Mouse (Mus musculus): ENCODE data around the gene Gpr176. TPM values are rescaled to one million over a fixed set of nuclear protein-coding genes. Genes with fewer than 3 reads are reported as not detected.
"Not testable (repeated sequence)": the region's sequence is repeated elsewhere in the genome, so short reads cannot be mapped to it uniquely, and the experiment has no call there.

The Gpr176 gene
- polyA plus RNA-seq, 1 experiment from 2014 or later = 0.23 TPM

DNA sequence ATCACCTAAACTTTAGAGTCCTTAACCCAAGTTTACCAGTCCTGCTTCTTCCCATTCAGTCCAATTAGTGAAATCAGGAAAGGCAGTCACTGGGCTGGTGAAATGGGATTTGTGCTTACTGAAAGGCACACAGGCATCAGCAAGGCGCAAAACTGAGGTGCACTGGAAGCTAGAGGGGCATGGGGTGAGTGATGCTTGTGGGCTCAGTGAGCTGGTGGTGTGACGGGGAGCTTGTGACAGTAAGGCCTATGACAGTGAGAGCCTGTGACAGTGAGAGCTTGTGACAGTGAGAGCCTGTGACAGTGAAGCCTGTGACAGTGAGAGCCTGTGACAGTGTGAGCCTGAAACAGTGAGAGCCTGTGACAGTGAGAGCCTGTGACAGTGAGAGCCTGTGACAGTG lies 71.6 kb downstream of the Gpr176 start:
- H3K4me1 ChIP-seq (replicated peaks; ENCODE audit: control insufficient read depth, insufficient read depth, low read length) = no peaks in the 10 kb centered on the region
- DNase-seq (ENCODE audit: low spot score) = no peak
- H3K9ac ChIP-seq (ENCODE audit: low read length) = no peak overlapping the region
- 69% methylated on average over 2 of the region's 2 CpGs for WGBS
- no peak overlapping the region for H3K4me2 ChIP-seq (ENCODE audit: low read depth, low read length, severe bottlenecking)
- H3K36me3 ChIP-seq (ENCODE audit: control insufficient read depth, insufficient read depth, low read length) = no peaks in the 10 kb centered on the region
- no peak for ATAC-seq (replicated peaks; ENCODE audit: low FRiP score)
- no peak overlapping the region for H3K27ac ChIP-seq (ENCODE audit: low read depth, low read length)
- H3K27me3 ChIP-seq (ENCODE audit: control insufficient read depth, insufficient read depth, low read length) = no peaks in the 10 kb centered on the region
- H3K9me3 ChIP-seq (ENCODE audit: control insufficient read depth, low read length) = no peaks in the 10 kb centered on the region
- no peak overlapping the region for H3K4me3 ChIP-seq (ENCODE audit: low read depth, low read length)

DNA sequence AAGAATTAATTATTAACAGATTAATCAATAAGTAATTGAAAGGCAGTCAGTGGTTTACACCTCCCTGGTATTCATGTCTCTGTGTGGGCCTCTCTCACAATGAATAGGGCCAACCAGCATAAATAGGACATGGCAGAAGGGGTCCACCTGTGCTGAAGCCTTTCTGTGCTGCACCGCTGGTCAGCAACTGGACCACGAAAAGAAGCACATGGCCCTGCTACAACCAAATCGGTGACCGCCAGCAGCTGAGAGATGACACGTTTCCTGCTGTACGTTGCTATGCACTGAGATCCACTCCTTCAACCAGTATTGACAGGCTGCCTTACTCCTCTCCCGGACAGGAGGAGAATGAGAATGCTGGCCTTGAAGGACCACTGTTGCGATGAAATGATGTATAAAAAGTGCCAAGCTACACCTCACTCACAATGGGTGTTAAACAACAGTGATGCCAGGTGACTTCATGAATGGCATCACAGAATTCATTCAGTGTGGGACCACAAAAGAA lies 72.1 kb downstream of the Gpr176 start:
- H3K36me3 ChIP-seq (ENCODE audit: control insufficient read depth, insufficient read depth, low read length) = no peaks in the 10 kb centered on the region
- no peak overlapping the region for H3K9ac ChIP-seq (ENCODE audit: low read length)
- H3K9me3 ChIP-seq (ENCODE audit: control insufficient read depth, low read length) = no peaks in the 10 kb centered on the region
- no peak for ATAC-seq (replicated peaks; ENCODE audit: low FRiP score)
- WGBS = 74% methylated on average over 8 of the region's 8 CpGs
- H3K27ac ChIP-seq (ENCODE audit: low read depth, low read length) = no peak overlapping the region
- DNase-seq (ENCODE audit: low spot score) = no peak
- no peaks in the 10 kb centered on the region for H3K27me3 ChIP-seq (ENCODE audit: control insufficient read depth, insufficient read depth, low read length)
- no peak overlapping the region for H3K4me2 ChIP-seq (ENCODE audit: low read depth, low read length, severe bottlenecking)
- H3K4me1 ChIP-seq (replicated peaks; ENCODE audit: control insufficient read depth, insufficient read depth, low read length) = no peaks in the 10 kb centered on the region
- no peak overlapping the region for H3K4me3 ChIP-seq (ENCODE audit: low read depth, low read length)

DNA sequence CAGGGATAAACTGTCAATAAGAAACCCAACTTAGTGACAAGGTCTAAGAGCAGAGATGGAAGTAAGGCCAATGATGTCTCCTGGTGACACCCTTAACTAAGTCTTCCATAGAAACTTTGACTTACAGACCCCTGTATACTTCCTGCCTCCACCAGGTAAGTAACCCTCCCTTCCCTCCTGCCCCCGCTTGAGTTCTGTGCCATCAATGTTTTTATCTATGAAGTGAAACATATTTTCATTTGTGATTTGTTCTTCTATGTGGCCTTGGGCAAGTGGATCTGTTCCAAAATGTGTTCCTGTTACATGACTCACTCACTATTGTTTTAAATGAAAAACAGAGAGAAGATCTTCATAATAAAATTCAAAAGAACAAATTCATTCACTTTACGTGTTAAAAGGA lies 73.2 kb downstream of the Gpr176 start:
- Histone ChIP-seq H3K27me3 (ENCODE audit: control insufficient read depth, insufficient read depth, low read length) (no peaks in the 10 kb centered on the region), H3K4me1 (replicated peaks; ENCODE audit: control insufficient read depth, insufficient read depth, low read length) (no peaks in the 10 kb centered on the region), H3K27ac (ENCODE audit: low read depth, low read length) (no peak overlapping the region), H3K36me3 (ENCODE audit: control insufficient read depth, insufficient read depth, low read length) (no peaks in the 10 kb centered on the region), H3K4me2 (ENCODE audit: low read depth, low read length, severe bottlenecking) (no peak overlapping the region), H3K9me3 (ENCODE audit: control insufficient read depth, low read length) (no peaks in the 10 kb centered on the region), H3K4me3 (ENCODE audit: low read depth, low read length) (no peak overlapping the region), H3K9ac (ENCODE audit: low read length) (no peak overlapping the region)
- DNase-seq (ENCODE audit: low spot score) (no peak), ATAC-seq (replicated peaks; ENCODE audit: low FRiP score) (no peak)
- 91% methylated on average over 2 of the region's 2 CpGs for WGBS

DNA sequence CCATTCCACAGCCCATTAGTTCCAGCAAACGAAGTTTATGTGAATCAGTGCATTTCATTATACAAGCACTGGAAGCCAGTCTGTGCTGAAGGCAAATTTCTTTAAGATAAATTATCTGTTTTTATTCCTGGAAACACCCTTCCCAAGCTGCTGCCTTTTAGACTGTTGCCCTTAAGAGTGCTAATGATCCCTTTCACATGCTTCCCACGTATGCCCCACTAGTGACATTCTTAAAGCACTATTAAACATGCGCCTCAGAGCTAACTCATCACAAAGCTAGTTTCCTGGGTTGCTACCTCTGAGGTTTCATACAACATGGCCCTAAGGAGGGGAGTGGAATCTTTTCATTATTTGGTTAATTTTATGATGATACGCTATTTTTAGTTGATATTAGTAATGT lies 74.6 kb downstream of the Gpr176 start:
- Histone ChIP-seq H3K36me3 (ENCODE audit: control insufficient read depth, insufficient read depth, low read length) (no peaks in the 10 kb centered on the region), H3K9me3 (ENCODE audit: control insufficient read depth, low read length) (no peaks in the 10 kb centered on the region), H3K4me3 (ENCODE audit: low read depth, low read length) (no peak overlapping the region), H3K27ac (ENCODE audit: low read depth, low read length) (no peak overlapping the region), H3K27me3 (ENCODE audit: control insufficient read depth, insufficient read depth, low read length) (no peaks in the 10 kb centered on the region), H3K9ac (ENCODE audit: low read length) (no peak overlapping the region), H3K4me1 (replicated peaks; ENCODE audit: control insufficient read depth, insufficient read depth, low read length) (no peaks in the 10 kb centered on the region), H3K4me2 (ENCODE audit: low read depth, low read length, severe bottlenecking) (no peak overlapping the region)
- no peak for DNase-seq (ENCODE audit: low spot score)
- 78% methylated on average over 4 of the region's 4 CpGs for WGBS
- ATAC-seq (replicated peaks; ENCODE audit: low FRiP score) = no peak

DNA sequence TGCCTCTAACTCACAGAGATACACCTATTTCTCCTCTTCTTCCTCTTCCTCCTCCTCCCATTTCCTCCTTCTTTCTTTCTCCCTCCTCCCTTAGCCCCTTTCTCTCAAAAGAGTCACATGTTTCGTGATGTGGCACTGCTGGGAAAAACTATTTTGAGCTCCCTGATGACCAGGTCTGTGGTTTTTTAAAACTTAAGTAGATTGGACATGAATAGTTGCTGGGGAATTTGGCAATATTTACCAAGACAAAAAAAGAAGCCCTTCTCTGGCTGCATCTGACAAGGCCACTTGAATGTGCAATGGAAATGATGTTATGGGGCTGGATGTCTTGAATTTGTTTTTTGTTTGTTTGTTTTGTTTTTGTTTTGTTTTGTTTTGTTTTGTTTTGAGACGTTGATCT lies 75.3 kb downstream of the Gpr176 start:
- ATAC-seq (replicated peaks; ENCODE audit: low FRiP score) (no peak), DNase-seq (ENCODE audit: low spot score) (no peak)
- Histone ChIP-seq H3K4me3 (ENCODE audit: low read depth, low read length) (no peak overlapping the region), H3K4me2 (ENCODE audit: low read depth, low read length, severe bottlenecking) (no peak overlapping the region), H3K27ac (ENCODE audit: low read depth, low read length) (no peak overlapping the region), H3K36me3 (ENCODE audit: control insufficient read depth, insufficient read depth, low read length) (no peaks in the 10 kb centered on the region), H3K27me3 (ENCODE audit: control insufficient read depth, insufficient read depth, low read length) (no peaks in the 10 kb centered on the region), H3K4me1 (replicated peaks; ENCODE audit: control insufficient read depth, insufficient read depth, low read length) (no peaks in the 10 kb centered on the region), H3K9me3 (ENCODE audit: control insufficient read depth, low read length) (no peaks in the 10 kb centered on the region), H3K9ac (ENCODE audit: low read length) (no peak overlapping the region)
- WGBS = 76% methylated on average over 2 of the region's 2 CpGs

DNA sequence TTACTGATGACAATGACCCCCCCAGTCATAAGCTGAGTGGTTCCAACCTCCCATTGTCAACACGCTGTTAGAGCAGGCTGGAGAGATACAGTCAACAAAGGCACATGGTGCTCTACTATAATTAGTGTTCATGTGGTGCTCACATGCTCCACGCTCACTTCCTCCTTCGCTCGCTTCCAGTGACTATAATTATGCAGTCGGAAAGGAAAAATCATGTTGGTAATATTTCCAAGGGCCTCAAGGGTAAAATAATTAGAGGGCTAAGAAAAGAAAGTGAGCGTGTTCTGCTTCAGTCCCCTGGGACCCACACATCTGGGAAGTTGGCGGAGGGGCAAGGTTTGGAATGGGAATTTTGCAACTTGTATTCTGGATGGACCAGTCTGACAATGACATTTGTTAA lies 77.7 kb downstream of the Gpr176 start:
- ATAC-seq (replicated peaks; ENCODE audit: low FRiP score) = no peak
- DNase-seq (ENCODE audit: low spot score) = no peak

DNA sequence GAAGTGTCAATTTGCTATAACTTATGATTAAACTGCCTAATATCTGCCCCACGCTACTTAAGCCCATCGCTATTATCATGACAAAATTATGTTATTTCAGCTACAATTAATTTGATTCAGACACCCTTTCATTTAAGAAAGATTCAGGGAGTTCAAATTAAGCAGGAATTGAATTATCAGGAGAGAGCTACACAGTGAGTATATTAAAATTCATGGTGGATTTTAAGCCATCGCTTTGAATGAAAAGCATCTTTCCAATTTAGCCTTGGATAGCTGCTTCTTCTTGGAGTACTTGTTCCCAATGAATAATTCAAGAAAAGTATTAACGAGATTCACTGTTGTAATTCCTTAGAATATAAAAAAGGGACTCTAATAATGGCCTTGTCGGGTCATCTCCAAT lies 79.6 kb downstream of the Gpr176 start:
- Histone ChIP-seq H3K27ac (ENCODE audit: low read depth, low read length) (no peak overlapping the region), H3K27me3 (ENCODE audit: control insufficient read depth, insufficient read depth, low read length) (no peaks in the 10 kb centered on the region), H3K4me1 (replicated peaks; ENCODE audit: control insufficient read depth, insufficient read depth, low read length) (no peaks in the 10 kb centered on the region), H3K9ac (ENCODE audit: low read length) (no peak overlapping the region), H3K9me3 (ENCODE audit: control insufficient read depth, low read length) (no peaks in the 10 kb centered on the region), H3K4me2 (ENCODE audit: low read depth, low read length, severe bottlenecking) (no peak overlapping the region), H3K4me3 (ENCODE audit: low read depth, low read length) (no peak overlapping the region), H3K36me3 (ENCODE audit: control insufficient read depth, insufficient read depth, low read length) (no peaks in the 10 kb centered on the region)
- WGBS = 70% methylated on average over 5 of the region's 5 CpGs
- ATAC-seq (replicated peaks; ENCODE audit: low FRiP score) (no peak), DNase-seq (ENCODE audit: low spot score) (no peak)

More for the DNA sequence above, 77.7 kb downstream of the Gpr176 start:
- whole genome bisulfite sequencing = 89% methylated on average over 7 of the region's 7 CpGs
- H3K36me3 ChIP-seq (ENCODE audit: control insufficient read depth, insufficient read depth, low read length) = no peaks in the 10 kb centered on the region
- H3K4me3 ChIP-seq (ENCODE audit: low read depth, low read length) = no peak overlapping the region
- H3K9ac ChIP-seq (ENCODE audit: low read length) = no peak overlapping the region
- H3K27ac ChIP-seq (ENCODE audit: low read depth, low read length) = no peak overlapping the region
- H3K27me3 ChIP-seq (ENCODE audit: control insufficient read depth, insufficient read depth, low read length) = no peaks in the 10 kb centered on the region
- H3K4me2 ChIP-seq (ENCODE audit: low read depth, low read length, severe bottlenecking) = no peak overlapping the region
- H3K4me1 ChIP-seq (replicated peaks; ENCODE audit: control insufficient read depth, insufficient read depth, low read length) = no peaks in the 10 kb centered on the region
- no peaks in the 10 kb centered on the region for H3K9me3 ChIP-seq (ENCODE audit: control insufficient read depth, low read length)

DNA sequence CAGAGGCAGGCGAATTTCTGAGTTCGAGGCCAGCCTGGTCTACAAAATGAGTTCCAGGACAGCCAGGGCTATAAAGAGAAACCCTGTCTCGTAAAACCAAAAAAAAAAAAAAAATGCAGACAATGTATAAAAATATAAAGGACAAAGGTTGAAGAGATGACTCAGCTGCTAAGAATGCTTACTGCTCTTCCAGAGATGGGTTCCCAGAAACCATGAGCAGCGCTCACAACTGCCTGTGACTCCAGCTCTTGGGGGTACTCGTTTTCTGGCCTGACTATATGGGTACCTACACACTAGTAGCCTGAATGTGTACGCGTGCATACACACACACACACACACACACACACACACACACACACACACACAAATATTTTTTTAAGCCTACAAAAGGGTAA lies 84.2 kb downstream of the Gpr176 start:
- not testable (repeated sequence) for H3K9me3 ChIP-seq (ENCODE audit: control insufficient read depth, low read length); H3K27ac ChIP-seq (ENCODE audit: low read depth, low read length); H3K36me3 ChIP-seq (ENCODE audit: control insufficient read depth, insufficient read depth, low read length); H3K4me2 ChIP-seq (ENCODE audit: low read depth, low read length, severe bottlenecking); H3K27me3 ChIP-seq (ENCODE audit: control insufficient read depth, insufficient read depth, low read length); H3K4me1 ChIP-seq (replicated peaks; ENCODE audit: control insufficient read depth, insufficient read depth, low read length); DNase-seq (ENCODE audit: low spot score); H3K4me3 ChIP-seq (ENCODE audit: low read depth, low read length); ATAC-seq (replicated peaks; ENCODE audit: low FRiP score); H3K9ac ChIP-seq (ENCODE audit: low read length)
- 92% methylated on average over 7 of the region's 7 CpGs for WGBS

DNA sequence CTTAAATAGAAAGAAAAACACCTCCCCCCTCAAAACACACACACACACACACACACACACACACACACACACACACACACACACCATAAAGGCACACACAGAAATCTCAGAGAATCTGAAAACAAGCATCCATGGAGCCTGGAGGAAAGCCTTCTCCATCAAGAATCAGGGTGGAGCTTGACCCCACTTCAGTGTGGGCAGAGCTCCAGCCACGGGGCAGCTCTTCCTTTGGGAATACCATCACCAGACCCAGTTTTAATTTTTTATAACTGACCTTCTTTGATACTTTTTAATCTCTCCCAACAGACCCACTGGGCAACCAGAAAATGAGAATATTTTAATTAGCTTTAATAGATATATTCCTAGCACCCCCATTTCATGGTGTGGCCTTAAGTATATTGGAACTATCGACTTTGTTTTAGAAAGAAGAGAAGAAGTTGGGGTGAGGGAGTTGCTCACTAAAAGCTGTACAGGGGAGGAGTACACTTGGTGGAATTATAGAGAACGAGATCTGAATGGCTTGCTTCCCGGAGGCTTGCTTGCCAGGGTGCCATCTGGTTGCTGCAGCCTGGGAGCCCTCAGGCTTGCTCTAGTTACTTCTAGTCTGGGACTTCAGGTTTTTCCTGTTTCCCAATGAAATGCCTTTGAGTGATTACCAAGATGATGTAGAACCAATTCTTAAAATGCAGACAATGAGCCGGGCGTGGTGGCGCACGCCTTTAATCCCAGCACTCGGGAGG lies 84.7 kb downstream of the Gpr176 start:
- no peaks in the 10 kb centered on the region for H3K9me3 ChIP-seq (ENCODE audit: control insufficient read depth, low read length)
- H3K27me3 ChIP-seq (ENCODE audit: control insufficient read depth, insufficient read depth, low read length) = no peaks in the 10 kb centered on the region
- H3K36me3 ChIP-seq (ENCODE audit: control insufficient read depth, insufficient read depth, low read length) = no peaks in the 10 kb centered on the region
- no peak overlapping the region for H3K4me2 ChIP-seq (ENCODE audit: low read depth, low read length, severe bottlenecking)
- DNase-seq (ENCODE audit: low spot score) (no peak), ATAC-seq (replicated peaks; ENCODE audit: low FRiP score) (no peak)
- WGBS = 92% methylated on average over 9 of the region's 9 CpGs
- no peak overlapping the region for H3K4me3 ChIP-seq (ENCODE audit: low read depth, low read length)
- no peak overlapping the region for H3K27ac ChIP-seq (ENCODE audit: low read depth, low read length)
- no peaks in the 10 kb centered on the region for H3K4me1 ChIP-seq (replicated peaks; ENCODE audit: control insufficient read depth, insufficient read depth, low read length)
- no peak overlapping the region for H3K9ac ChIP-seq (ENCODE audit: low read length)
